Mouse (Mus musculus): ENCODE measurements around the gene Ero1lb. TPM values are rescaled to one million over a fixed set of nuclear protein-coding genes. Genes with fewer than 3 reads are reported as not detected.

Ero1lb gene
- 6.9 and 16.6 TPM in 2 replicates for polyA plus RNA-seq (2015; fragmentation: Nextera tagmentation; extraction: Ambion mirVana)

GRCm38 (mm10) chr13:12565621-12566390, at the start of gene Ero1lb:
Gene Ero1lb (plus strand): TSS chr13:12565874.

GRCm38 (mm10) chr13:12519955-12520584, 45.6 kb upstream of the Ero1lb start, which contains the start of gene Edaradd:
Gene Edaradd (minus strand): TSS chr13:12520438.

Other genes with a start within 250 kb of the Ero1lb start
- 3.7 and 11.5 TPM in 2 replicates for gene Actn2, start 225.1 kb upstream of the Ero1lb start, polyA plus RNA-seq (2015; fragmentation: Nextera tagmentation; extraction: Ambion mirVana)
- 4.0 and 6.0 TPM in 2 replicates for gene Heatr1, start 170.8 kb upstream of the Ero1lb start, polyA plus RNA-seq (2015; fragmentation: Nextera tagmentation; extraction: Ambion mirVana)
- gene Lgals8, start 100.9 kb upstream of the Ero1lb start, polyA plus RNA-seq (2015; fragmentation: Nextera tagmentation; extraction: Ambion mirVana), result 31.4 and 45.0 TPM in 2 replicates
- 0.23 and 0.33 TPM in 2 replicates for gene Edaradd, start 45.4 kb upstream of the Ero1lb start, polyA plus RNA-seq (2015; fragmentation: Nextera tagmentation; extraction: Ambion mirVana)
- 0.39 TPM in 1 of 2 replicates, not detected in the other for gene Prl2c3, start 234.2 kb downstream of the Ero1lb start, polyA plus RNA-seq (2015; fragmentation: Nextera tagmentation; extraction: Ambion mirVana)